Mouse (Mus musculus): Measurements from ENCODE around the gene Khdrbs1. TPM values are rescaled to one million over a fixed set of nuclear protein-coding genes. Genes with fewer than 3 reads are reported as not detected.
"Not testable (repeated sequence)": the region's sequence is repeated elsewhere in the genome, so short reads cannot be mapped to it uniquely, and the experiment has no call there.

Khdrbs1 gene
- 10 to 100 TPM; 47.0 to 58.8 TPM for total RNA-seq (2021)
- long read RNA-seq, experiment 1, transcript Khdrbs1-201 (9 exons, 3,738 nt), result major isoform, 67 of 79 reads
- long read RNA-seq, experiment 1, partial matches to known transcripts, result 6 of 79 reads
- long read RNA-seq, experiment 1, other reads (novel, unspliced or antisense), result 6 of 79 reads
- long read RNA-seq, experiment 2, transcript Khdrbs1-201 (9 exons, 3,738 nt), result major isoform, 53 of 62 reads
- long read RNA-seq, experiment 2, partial matches to known transcripts, result 4 of 62 reads
- long read RNA-seq, experiment 2, other reads (novel, unspliced or antisense), result 4 of 62 reads

- DNase-seq, result peak; percentile 97
These were observed at the start of gene Khdrbs1 for GRCm38 (mm10) chr4:129742232-129743009. Gene Khdrbs1 (minus strand): TSS chr4:129742303.

- no peak for DNase-seq
These were observed 49.3 kb upstream of the Khdrbs1 start for GRCm38 (mm10) chr4:129791399-129791798.

DNA sequence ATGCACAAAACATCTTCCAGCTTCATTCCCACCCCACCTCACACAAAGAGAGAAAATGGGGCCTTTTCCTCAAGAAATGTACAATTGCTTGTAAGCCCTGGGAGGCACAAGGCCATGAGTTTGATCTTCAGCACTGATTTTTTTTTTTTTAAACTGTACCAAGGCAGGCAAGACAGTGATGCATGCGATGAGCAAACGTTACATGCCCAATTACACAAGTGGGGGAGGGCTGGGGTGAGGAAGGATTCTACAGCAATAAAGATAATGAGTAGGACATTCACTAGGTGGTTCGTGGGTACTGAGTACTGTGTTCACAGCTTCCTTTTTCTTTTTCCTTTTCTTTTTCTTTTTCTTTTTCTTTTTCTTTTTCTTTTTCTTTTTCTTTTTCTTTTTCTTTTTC, 48.4 kb upstream of the Khdrbs1 start:
- DNase-seq, result no peak

GRCm38 (mm10) chr4:129789635-129790034, 47.5 kb upstream of the Khdrbs1 start:
- no peak for DNase-seq

DNA sequence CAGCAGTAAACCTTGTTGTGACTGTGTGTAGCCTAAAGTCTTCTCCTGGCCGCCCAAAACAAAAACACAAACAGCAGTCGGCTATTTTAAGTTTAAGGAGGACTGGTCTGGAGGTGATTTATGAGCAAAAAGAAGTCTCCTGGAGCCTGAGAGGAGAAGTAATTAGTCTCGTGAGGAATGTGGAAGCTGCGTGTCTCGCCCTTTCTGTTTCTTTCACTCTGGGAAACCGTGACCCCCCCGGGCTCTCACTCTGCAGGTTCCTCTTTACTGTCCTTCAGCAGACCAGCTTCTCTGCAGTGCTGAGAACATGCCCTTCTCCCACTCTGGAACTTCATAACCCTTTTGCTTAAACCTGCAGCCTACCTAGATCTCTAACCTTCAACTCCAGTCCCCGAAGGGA, 46.6 kb upstream of the Khdrbs1 start:
- DNase-seq, result no peak

- peak; percentile 47 for DNase-seq
These were observed 43.1 kb upstream of the Khdrbs1 start for GRCm38 (mm10) chr4:129785178-129785577.

DNA sequence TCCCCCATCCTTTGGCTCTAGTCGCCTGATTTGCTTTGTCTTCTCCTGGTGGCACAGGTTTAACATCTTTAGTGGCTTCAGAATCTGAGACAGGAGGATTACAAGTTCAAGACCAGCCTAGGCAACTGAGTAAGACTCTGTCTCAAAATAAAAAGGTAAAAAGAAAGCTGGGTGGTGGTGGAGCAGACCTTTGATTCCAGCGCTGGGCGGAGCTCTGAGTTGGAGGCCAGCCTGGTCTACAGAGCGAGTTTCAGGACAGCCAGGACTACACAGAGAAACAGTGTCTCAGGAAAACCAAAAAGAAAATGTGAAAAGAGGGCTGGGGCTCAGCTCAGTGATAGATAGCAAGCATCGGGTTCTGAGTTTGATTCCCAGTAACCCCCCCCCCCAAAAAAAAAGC, 41.4 kb upstream of the Khdrbs1 start:
- DNase-seq, result no peak

DNA sequence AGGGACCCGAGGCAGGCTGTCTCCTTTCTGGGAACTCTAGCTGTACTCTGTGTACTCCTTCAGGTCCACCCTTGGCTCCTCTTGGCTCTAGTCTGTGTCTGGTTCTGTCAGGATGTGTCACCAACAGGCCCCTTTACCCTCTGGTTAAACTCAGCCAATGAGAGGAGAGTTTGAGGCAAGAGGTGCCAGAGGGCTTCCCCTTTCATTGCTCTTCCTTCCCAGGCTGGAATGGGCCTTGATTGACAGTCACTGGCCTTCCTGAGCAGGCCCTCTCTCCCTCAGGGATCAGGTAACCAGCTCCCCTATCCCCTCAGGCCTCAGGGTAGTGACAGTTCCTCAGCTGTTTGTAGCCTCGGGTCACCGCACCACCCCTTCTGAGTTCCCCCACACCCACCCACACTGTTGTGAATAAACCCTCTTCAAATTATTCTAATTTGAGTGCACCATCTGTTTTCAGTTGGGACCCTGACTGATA, 40.8 kb upstream of the Khdrbs1 start:
- DNase-seq, result no peak

GRCm38 (mm10) chr4:129781881-129782675, 40.0 kb upstream of the Khdrbs1 start:
- DNase-seq, result peak; percentile 58

GRCm38 (mm10) chr4:129771672-129772521, 29.8 kb upstream of the Khdrbs1 start:
- DNase-seq, result peak; percentile 28

DNA sequence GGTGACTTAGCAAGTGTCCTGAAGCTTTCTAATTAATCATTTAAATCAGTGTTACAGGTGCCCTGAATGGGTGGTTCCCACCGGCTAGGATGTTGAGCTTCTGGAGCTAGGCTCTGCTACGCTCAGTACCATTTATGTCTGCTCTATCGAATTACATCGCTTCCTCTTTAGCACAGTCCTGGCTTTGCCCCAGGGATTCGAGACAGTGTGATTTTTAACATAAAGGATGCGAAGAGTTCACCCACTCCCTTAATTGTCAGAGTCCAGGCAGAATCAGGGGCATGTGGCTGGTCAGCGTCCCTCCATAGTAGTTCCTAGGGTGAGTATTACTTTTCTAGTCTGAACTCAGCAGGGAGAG, 29.2 kb upstream of the Khdrbs1 start:
- no peak for DNase-seq

- no peak for DNase-seq
These were observed 28.5 kb upstream of the Khdrbs1 start for GRCm38 (mm10) chr4:129770600-129770999.

GRCm38 (mm10) chr4:129768742-129769141, 26.6 kb upstream of the Khdrbs1 start:
- not testable (repeated sequence) for DNase-seq

- DNase-seq, result no peak
These were observed 25.7 kb upstream of the Khdrbs1 start for GRCm38 (mm10) chr4:129767782-129768181.

GRCm38 (mm10) chr4:129765351-129765750, 23.2 kb upstream of the Khdrbs1 start:
- no peak for DNase-seq

DNA sequence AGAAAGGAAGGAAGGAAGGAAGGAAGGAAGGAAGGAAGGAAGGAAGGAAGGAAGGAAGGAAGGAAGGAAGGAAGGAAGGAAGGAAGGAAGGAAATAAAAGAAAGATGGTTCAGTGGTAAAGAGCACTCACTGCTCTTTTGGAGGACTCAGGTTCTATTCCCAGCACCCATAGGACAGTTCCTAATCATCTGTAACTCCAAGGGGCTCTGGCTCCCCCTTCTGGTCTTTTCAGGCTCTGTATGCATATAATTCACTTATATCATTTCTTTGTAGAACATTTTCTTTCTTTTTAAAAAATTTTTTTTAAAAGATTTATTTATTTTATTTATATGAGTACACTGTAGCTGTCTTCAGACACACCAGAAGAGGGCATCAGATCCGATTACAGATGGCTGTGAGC, 20.4 kb upstream of the Khdrbs1 start:
- not testable (repeated sequence) for DNase-seq

DNA sequence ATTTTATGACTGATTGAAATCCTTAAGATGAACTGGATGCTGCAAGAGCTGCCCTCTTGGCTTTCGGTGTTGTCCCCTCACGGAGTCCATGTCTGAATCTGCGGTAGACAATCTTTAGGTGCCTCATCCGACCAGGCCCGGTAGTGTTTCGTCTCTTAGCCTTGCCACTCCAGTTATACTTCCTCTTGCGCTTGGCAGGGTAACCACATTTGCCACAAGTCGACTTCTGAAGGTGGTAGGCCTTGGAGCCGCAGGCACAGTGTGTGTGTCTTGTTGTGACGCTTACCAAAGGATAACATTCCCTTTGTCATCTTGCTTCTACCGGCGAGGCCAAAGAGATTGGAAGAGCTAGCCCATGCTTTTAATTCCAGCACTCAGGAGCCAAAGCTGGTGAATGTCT, 19.5 kb upstream of the Khdrbs1 start:
- DNase-seq, result no peak

DNA sequence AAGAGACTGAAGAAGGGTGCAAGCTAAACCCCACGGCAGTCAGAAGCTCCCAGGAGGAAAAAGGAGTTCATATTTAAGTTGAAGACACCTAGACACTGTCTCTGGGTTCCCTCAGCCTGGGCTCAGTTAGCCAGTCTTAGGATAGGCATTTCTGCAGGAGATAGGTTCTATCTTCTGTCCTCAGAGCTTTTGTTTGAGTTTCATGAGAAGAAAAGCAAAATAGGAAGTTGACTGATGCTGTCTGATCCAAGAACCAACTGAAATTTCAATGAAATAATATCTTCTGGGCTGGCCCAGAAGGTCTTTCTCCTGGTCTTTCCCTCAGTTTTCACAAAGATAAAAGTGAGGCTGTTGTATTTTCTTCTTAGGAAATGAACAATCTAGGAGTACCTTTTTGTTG, 13.4 kb upstream of the Khdrbs1 start:
- no peak for DNase-seq

GRCm38 (mm10) chr4:129754742-129755141, 12.6 kb upstream of the Khdrbs1 start:
- no peak for DNase-seq

GRCm38 (mm10) chr4:129750430-129750829, 8.3 kb upstream of the Khdrbs1 start:
- DNase-seq, result no peak

GRCm38 (mm10) chr4:129746591-129746990, 4.5 kb upstream of the Khdrbs1 start:
- no peak for DNase-seq

GRCm38 (mm10) chr4:129746106-129746505, 4.0 kb upstream of the Khdrbs1 start:
- DNase-seq, result no peak
